Mouse (Mus musculus) B cell, adult (primary cell): ENCODE data around the gene Zfp708. TPM values are rescaled to one million over a fixed set of nuclear protein-coding genes. Genes with fewer than 3 reads are reported as not detected.

Source experiments
- total RNA-seq: library from RNA; stranded (reverse); gene quantifications from 4 replicates; pipeline ENCODE4 v1.2.4, GENCODE M21; 2023; ENCODE audit not compliant: inconsistent age

Gene Zfp708
- 0.51 to 2.5 TPM (median 2.0 TPM) in 3 of 4 replicates, not detected in the other for total RNA-seq

DNA sequence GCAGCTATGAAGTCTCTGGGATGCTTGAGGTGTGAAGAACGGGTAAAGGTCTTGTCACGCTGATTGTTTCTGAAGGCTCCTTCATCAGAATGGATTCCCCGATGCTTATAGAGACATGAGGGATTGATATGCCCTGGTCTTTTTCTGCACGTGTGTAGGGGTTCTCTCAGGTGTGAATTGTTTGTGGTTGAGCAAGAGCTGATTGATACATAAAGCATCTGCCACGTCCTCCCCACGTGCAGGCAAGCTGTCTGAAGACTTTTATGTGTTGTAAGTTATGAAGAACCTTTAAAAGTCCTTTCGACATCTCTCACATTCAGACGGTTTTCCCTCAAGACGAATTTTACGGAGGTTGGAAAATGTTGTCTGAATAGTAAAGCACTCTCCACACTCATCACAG is at the start of gene Zfp708:
Gene Zfp708 (minus strand): TSS at position 101 of the 400 bp plus-strand sequence.

DNA sequence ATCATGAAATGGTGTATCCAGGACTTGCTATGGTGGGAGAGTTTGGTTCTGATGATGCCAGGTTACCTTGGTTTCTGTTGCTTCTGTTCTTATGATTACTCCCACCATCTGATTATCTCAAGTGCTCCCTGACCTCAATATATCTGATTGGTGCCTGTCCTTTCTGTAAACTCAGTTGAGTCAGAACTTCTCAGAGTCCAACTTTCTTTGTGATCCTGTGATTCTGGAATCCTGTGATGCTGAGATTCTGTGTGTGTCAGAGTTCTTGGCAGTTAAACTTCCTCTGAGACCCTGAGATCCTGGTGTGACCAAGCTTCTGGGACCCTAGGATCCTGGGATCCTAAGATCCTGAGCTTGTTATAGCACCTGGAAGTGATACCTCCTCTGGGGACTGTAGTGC is 23.6 kb upstream of the Zfp708 start, which contains the start of gene Zfp759:
Gene Zfp759 (plus strand): TSS at position 301 of the 400 bp plus-strand sequence.

DNA sequence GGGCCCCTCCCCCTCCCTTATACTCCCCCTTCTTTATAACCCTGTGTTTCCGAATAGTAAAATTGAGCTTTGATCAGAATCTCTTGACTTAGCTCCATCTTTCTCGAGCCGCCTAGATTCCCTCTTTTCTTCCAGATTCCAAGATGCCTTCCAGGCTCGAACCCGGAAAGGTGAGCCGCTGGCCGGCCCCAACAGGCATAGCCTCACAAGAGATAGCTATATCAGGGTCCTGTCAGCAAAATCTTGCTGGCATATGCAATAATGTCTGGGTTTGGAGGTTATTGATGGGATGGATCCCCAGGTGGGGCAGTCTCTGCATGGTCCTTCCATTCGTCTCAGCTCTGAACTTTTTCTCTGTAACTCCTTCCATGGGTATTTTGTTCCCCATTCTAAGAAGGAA is 18.4 kb upstream of the Zfp708 start, which contains the start of gene Rslcan18:
Gene Rslcan18 (minus strand): TSS at position 101 of the 400 bp plus-strand sequence.

DNA sequence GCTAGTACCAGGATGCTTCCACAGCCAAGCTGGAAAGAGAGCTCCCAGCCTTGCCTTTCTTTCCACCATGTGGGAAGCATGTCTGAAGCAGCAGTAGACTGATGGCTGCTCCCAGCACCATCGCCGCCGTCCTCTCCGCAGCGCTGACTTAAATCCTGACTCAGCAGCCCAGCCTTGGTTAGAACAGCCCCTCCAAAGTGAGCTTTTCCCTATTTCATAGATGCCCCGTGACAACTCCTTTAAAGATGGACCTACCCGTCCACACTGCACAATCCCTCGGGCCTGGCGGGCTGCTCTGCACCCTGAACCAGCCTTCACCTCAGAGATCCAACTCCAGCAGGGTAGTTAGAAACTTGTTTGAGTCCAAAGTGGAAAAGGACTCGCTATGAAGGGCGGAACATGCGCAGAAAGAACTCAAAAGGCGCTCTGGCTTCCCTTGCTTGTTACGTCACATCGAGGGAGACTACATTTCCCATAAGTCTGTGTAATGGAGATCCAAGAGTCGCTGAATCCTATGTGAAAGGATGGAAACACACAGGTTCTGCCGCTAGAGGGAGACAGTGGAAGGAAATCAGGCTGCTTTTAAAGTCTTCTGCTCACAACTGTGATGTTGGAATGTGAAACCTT is 10.5 kb upstream of the Zfp708 start, which contains the start of gene Gm28557:
Gene Gm28557 (minus strand): TSS at position 411 of the 627 bp plus-strand sequence.

DNA sequence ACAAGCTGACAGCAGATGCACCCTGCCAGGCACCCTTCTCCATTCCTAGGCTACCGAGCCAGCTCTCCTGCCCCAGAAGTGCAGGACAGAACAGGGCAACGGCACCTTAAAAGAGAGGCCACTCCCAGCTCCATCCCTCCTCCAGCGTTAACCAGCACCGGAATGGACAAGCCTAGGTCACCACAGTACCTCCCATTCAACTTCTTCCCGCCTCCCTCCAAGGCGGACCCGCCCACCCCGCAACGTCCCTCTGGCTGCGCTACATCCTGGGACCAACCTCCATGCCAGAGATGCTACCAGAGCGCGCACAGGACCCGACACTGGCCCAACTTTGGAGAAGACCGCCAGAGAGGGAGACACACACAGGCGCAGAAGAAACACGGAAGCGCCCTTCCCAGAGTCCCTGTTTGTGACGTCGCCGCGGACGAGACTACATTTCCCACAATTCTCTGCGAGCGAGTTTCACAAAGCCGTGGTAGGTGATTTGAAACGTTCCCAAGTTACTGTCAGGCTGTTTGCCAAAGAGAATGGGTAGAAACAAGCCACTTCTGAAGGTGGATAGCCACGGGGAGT is 36.9 kb downstream of the Zfp708 start, which contains the start of gene Zfp712:
Gene Zfp712 (minus strand): TSS at position 385 of the 573 bp plus-strand sequence.

Other genes starting within 250 kb of the Zfp708 start
- gene Gm10767, start 193.1 kb downstream of the Zfp708 start, total RNA-seq, result 1.1 to 2.6 TPM (median 1.3 TPM) in 4 replicates
- gene Zfp712, start 36.8 kb downstream of the Zfp708 start, total RNA-seq, result 4.5 to 6.4 TPM (median 5.5 TPM) in 4 replicates
- gene Gm28557, start 10.6 kb upstream of the Zfp708 start, total RNA-seq, result 3.0 to 5.4 TPM (median 4.6 TPM) in 4 replicates
- gene Rslcan18, start 18.3 kb upstream of the Zfp708 start, total RNA-seq, result 0.29 to 0.99 TPM (median 0.50 TPM) in 4 replicates
- gene Zfp759, start 23.7 kb upstream of the Zfp708 start, total RNA-seq, result 3.6 to 7.5 TPM (median 5.7 TPM) in 4 replicates
- 10.3 to 17.8 TPM (median 12.6 TPM) in 4 replicates for gene Rsl1, start 75.2 kb upstream of the Zfp708 start, total RNA-seq
- gene Zfp455, start 96.5 kb upstream of the Zfp708 start, total RNA-seq, result 2.8 to 3.3 TPM (median 3.1 TPM) in 4 replicates
- gene Zfp458, start 180.5 kb upstream of the Zfp708 start, total RNA-seq, result 2.3 to 3.8 TPM (median 2.9 TPM) in 4 replicates
- gene Zfp457, start 208.5 kb upstream of the Zfp708 start, total RNA-seq, result 2.0 to 3.5 TPM (median 2.8 TPM) in 4 replicates
- gene Zfp595, start 234.6 kb upstream of the Zfp708 start, total RNA-seq, result 11.3 to 16.0 TPM (median 13.5 TPM) in 4 replicates